Mouse (Mus musculus) ES-E14 (cell line): Measurements from ENCODE around the gene Fars2. TPM values are rescaled to one million over a fixed set of nuclear protein-coding genes. Genes with fewer than 3 reads are reported as not detected.

Experiments
- DNase-seq: peaks from one replicate; pipeline ENCODE4 v3.0.0-alpha.2; 2013; ENCODE audit warnings: low read depth, low spot score
- H3K27ac ChIP-seq: 2 replicates; pipeline ENCODE4 v1.5.1; 2012; ENCODE audit warnings: low read depth, mild to moderate bottlenecking, low read length, moderate library complexity, mixed read lengths; ENCODE audit not compliant: poor library complexity, insufficient read depth, severe bottlenecking
- H3K36me3 ChIP-seq: 2 replicates; pipeline ENCODE4 v1.6.1; 2012; ENCODE audit warnings: mild to moderate bottlenecking, low read length, moderate library complexity, mixed read lengths; ENCODE audit not compliant: control insufficient read depth, poor library complexity, insufficient read depth, severe bottlenecking
- H3K4me1 ChIP-seq, 2 experiments: fragments of 150-350 bp in 1 of 2; sonication (generic) in 1 of 2; 2 replicates each; pipeline ENCODE4 v1.6.1; 2012; ENCODE audit warnings: low read length in 2 of 2, mild to moderate bottlenecking in 1 of 2, mixed read lengths in 1 of 2; ENCODE audit not compliant: control insufficient read depth in 2 of 2, insufficient read depth in 2 of 2, poor library complexity in 1 of 2
- H3K4me3 ChIP-seq, 2 experiments: fragments of 150-350 bp in 1 of 2; sonication (generic) in 1 of 2; 2 replicates each; pipeline ENCODE4 v1.5.1; 2012; ENCODE audit warnings: low read length in 2 of 2, low read depth in 1 of 2, mild to moderate bottlenecking in 1 of 2, mixed read lengths in 1 of 2; ENCODE audit not compliant: insufficient read depth in 1 of 2, poor library complexity in 1 of 2, severe bottlenecking in 1 of 2
- H3K9ac ChIP-seq: 2 replicates; pipeline ENCODE4 v1.6.1; 2012; ENCODE audit warnings: low read depth, mild to moderate bottlenecking, low read length, mixed read lengths; ENCODE audit not compliant: poor library complexity, insufficient read depth, severe bottlenecking
- H3K9me3 ChIP-seq: fragments of 150-350 bp; sonication (generic); 2 replicates; pipeline ENCODE4 v1.6.1; 2012; ENCODE audit warnings: low read depth, mild to moderate bottlenecking, low read length; ENCODE audit not compliant: control insufficient read depth, insufficient read depth
- CHD2 ChIP-seq: IDR thresholded peaks from 2 replicates; pipeline ENCODE4 v1.6.1; 2014; ENCODE audit warnings: mild to moderate bottlenecking, low read depth, low read length, inconsistent platforms
- HCFC1 ChIP-seq: IDR thresholded peaks from 2 replicates; pipeline ENCODE4 v1.6.1; 2012; ENCODE audit warnings: low read length, inconsistent platforms, borderline replicate concordance; ENCODE audit not compliant: insufficient read depth
- MAFK ChIP-seq: IDR thresholded peaks from 2 replicates; pipeline ENCODE4 v1.6.1; 2014; ENCODE audit warnings: mild to moderate bottlenecking, low read depth, low read length, inconsistent platforms; ENCODE audit not compliant: insufficient read depth
- ZC3H11A ChIP-seq: IDR thresholded peaks from 2 replicates; pipeline ENCODE4 v1.6.1; 2012; ENCODE audit warnings: low read depth, mild to moderate bottlenecking, inconsistent platforms, low read length, borderline replicate concordance
- ZNF384 ChIP-seq: IDR thresholded peaks from 2 replicates; pipeline ENCODE4 v1.6.1; 2012; ENCODE audit warnings: low read depth, low read length, inconsistent platforms
- in situ Hi-C, 2 experiments: fragments of 600-800 bp; cut with MboI; formaldehyde crosslinking; loops; one replicate each; pipeline ENCODE4 v1.15.1; 2025; ENCODE audit warnings: low sequenced_read_pairs in 2 of 2, inconsistent platforms in 1 of 2; ENCODE audit not compliant: unreplicated experiment in 2 of 2
- total RNA-seq: library from RNA; depleted of rRNA; stranded (reverse); fragments of 300-350 nt; gene quantifications from 2 replicates; pipeline ENCODE4 v1.2.3, GENCODE M21; 2012

The Fars2 gene
- total RNA-seq, 1 experiment = 22.0 TPM

DNA sequence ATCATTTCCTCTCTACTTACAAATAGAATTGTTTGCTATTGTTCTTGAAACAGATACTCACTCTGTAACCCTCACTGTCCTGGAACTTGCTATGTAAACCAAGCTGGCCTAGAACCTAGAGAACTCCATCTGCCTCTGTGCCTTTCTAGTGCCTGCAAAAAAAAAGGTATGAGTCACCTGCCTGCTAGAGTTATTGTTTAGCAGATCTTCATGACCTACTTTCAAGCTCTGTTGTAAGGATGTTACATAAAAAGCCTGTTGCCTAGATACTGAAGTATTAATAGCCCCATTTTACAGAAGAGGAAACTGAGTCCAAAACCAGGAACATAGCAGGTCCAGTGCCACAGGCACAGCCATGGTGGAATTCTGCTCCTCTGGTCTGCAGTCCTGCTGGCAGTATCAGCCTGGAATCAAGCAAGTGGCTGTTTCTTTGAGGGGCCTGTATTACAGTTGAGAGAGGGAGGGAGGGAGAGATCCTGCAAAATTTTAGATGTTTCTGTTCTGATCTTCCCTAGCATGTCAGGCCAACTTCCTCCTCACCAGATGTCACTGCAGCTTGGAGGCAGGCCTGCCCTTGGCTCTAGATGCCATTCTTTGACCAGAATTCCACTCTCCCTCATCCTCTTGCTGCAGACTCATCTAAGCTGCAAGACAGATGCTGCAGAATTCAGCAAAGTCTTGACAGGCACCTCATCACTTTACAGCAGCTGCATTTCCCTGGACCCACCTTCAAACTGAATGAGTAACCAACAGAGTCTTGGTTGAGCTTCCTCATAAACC is 250.7 kb downstream of the Fars2 start:
- DNase-seq = no peak
- TF ChIP-seq MAFK (no peak), HCFC1 (no peak), ZNF384 (no peak), ZC3H11A (no peak), CHD2 (no peak)
- no peak overlapping the region for H3K9ac ChIP-seq
- in situ Hi-C loops = no loop called here
- no peaks in the 10 kb centered on the region for H3K36me3 ChIP-seq
- no peaks in the 10 kb centered on the region for H3K4me1 ChIP-seq
- no peaks in the 10 kb centered on the region for H3K9me3 ChIP-seq
- no peak overlapping the region for H3K27ac ChIP-seq
- no peak overlapping the region for H3K4me3 ChIP-seq

DNA sequence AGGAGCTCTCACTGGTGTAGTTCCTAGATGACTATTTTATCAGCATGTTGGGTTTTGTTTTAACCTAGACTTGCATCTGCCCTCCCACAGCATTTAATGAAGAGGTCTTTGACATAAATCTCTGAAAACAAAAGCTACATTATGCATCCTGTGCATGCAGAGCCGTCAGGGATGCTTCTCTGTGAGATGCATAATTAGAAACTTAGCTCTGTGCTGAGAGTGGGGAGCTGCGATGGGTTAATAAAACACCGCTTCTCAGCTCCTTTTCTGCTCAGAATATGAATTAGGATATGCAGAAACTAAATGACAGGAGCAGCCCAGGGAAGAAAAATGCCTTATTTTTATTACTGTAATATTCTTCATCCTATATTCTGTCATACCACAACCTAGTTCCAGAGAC is 251.6 kb downstream of the Fars2 start:
- Histone ChIP-seq H3K4me3 (no peak overlapping the region), H3K9ac (no peak overlapping the region), H3K4me1 (no peaks in the 10 kb centered on the region), H3K36me3 (no peaks in the 10 kb centered on the region), H3K27ac (no peak overlapping the region), H3K9me3 (no peaks in the 10 kb centered on the region)
- in situ Hi-C loops = no loop called here
- no peak for DNase-seq
- no peak for TF ChIP-seq ZNF384
- no peak for TF ChIP-seq ZC3H11A
- TF ChIP-seq CHD2 = no peak
- no peak for TF ChIP-seq HCFC1

DNA sequence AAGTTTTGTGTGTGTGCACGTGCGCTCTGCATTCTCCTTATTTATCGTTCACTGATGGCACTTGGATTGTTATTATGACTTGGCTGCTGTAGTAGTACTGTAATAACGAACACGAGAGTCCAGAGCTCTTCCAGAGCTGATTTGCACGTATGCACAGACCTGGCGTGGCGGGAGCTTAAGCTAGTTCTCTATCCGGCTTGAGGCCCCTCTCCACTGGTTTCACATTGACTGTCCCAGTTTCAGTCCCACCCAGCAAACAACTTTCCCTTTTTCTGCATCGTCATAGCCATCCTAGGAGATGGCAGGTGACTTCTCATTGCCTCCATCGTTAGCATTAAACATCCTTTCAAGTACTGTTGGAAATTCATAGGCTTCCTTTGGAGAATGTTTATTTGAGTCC is 252.2 kb downstream of the Fars2 start:
- DNase-seq = no peak
- H3K9me3 ChIP-seq = no peaks in the 10 kb centered on the region
- H3K27ac ChIP-seq = no peak overlapping the region
- H3K4me3 ChIP-seq = no peak overlapping the region
- no peaks in the 10 kb centered on the region for H3K36me3 ChIP-seq
- H3K4me1 ChIP-seq = no peaks in the 10 kb centered on the region
- TF ChIP-seq CHD2 = no peak
- no peak for TF ChIP-seq MAFK
- TF ChIP-seq ZNF384 = no peak
- TF ChIP-seq HCFC1 = no peak
- no peak for TF ChIP-seq ZC3H11A
- in situ Hi-C loops = no loop called here
- H3K9ac ChIP-seq = no peak overlapping the region

DNA sequence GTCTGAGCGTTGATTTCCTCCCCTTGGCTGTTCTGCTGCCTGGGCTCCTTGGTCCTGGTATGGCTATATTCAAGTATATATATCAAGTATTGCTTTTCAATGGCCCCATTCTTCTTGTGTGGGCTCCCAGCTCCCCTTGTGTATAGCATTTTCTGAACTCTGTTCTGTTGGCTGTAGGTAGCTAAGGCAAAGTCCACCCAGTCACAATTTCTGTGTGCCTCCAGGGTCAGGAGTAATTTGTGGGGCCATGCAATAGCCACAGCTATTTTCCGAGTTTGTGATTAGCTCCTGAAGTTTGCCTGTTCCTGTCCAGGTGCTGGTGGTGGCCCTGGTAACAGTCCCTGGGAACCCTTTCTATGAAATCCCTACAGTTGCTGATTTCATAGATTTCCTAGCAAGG is 266.0 kb downstream of the Fars2 start:
- no peaks in the 10 kb centered on the region for H3K36me3 ChIP-seq
- no peak for TF ChIP-seq ZNF384
- no peak for TF ChIP-seq HCFC1
- TF ChIP-seq ZC3H11A = no peak
- no peak for TF ChIP-seq MAFK
- TF ChIP-seq CHD2 = no peak
- H3K9ac ChIP-seq = no peak overlapping the region
- no peak overlapping the region for H3K4me3 ChIP-seq
- H3K4me1 ChIP-seq = no peaks in the 10 kb centered on the region
- H3K9me3 ChIP-seq = no peaks in the 10 kb centered on the region
- no peak for DNase-seq
- H3K27ac ChIP-seq = no peak overlapping the region
- in situ Hi-C loops = no loop called here
